Mouse (Mus musculus) layer of hippocampus, adult 8-10 months (tissue): ENCODE data around the gene Exoc3l. TPM values are rescaled to one million over a fixed set of nuclear protein-coding genes. Genes with fewer than 3 reads are reported as not detected.

Source experiments
- DNase-seq, 2 experiments: peaks; one replicate each; pipeline ENCODE4 v3.0.0; 2022; ENCODE audit warnings: low spot score in 2 of 2
- total RNA-seq, 4 experiments: library from RNA; stranded (reverse); gene quantifications; 2 replicates each; pipeline ENCODE4 v1.2.4; 2022

Exoc3l gene
- 1 to 10 TPM in 2 of 4 experiments, under 1 TPM in 2; 0.89 to 2.1 (median 1.0) TPM for total RNA-seq

- DNase-seq, result no peak
Observed at GRCm38 (mm10) chr8:105295895-105296573, at the start of gene Exoc3l. TSS of gene Exoc3l (minus strand) at chr8:105296101.

- DNase-seq, result no peak
Observed at GRCm38 (mm10) chr8:105345061-105345975, 49.4 kb upstream of the Exoc3l start.

- no peak for DNase-seq
Observed at GRCm38 (mm10) chr8:105343791-105344574, 48.1 kb upstream of the Exoc3l start.

GRCm38 (mm10) chr8:105342768-105343167, 46.9 kb upstream of the Exoc3l start:
- no peak for DNase-seq

GRCm38 (mm10) chr8:105341399-105341798, 45.5 kb upstream of the Exoc3l start:
- no peak for DNase-seq

GRCm38 (mm10) chr8:105339886-105340635, 44.2 kb upstream of the Exoc3l start:
- DNase-seq, result no peak

- DNase-seq, result no peak
Observed at GRCm38 (mm10) chr8:105338992-105339391, 43.1 kb upstream of the Exoc3l start.

GRCm38 (mm10) chr8:105336373-105337130, 40.7 kb upstream of the Exoc3l start:
- no peak for DNase-seq

- no peak for DNase-seq
Observed at GRCm38 (mm10) chr8:105332523-105332922, 36.6 kb upstream of the Exoc3l start.

GRCm38 (mm10) chr8:105331931-105332330, 36.0 kb upstream of the Exoc3l start:
- no peak for DNase-seq

GRCm38 (mm10) chr8:105331469-105331868, 35.6 kb upstream of the Exoc3l start:
- DNase-seq, result no peak

GRCm38 (mm10) chr8:105330325-105330724, 34.4 kb upstream of the Exoc3l start:
- no peak for DNase-seq

- DNase-seq, result no peak
Observed at GRCm38 (mm10) chr8:105326968-105327367, 31.1 kb upstream of the Exoc3l start.

- DNase-seq, result peak; percentile 95 to 96
Observed at GRCm38 (mm10) chr8:105326141-105326672, 30.3 kb upstream of the Exoc3l start, which contains the start of the genes Lrrc29 and Tmem208. TSS of gene Lrrc29 (minus strand) at chr8:105326278. TSS of gene Tmem208 (plus strand) at chr8:105326354.

- DNase-seq, result no peak
Observed at GRCm38 (mm10) chr8:105325641-105326093, 29.8 kb upstream of the Exoc3l start.

- no peak for DNase-seq
Observed at GRCm38 (mm10) chr8:105323183-105323582, 27.3 kb upstream of the Exoc3l start.

- no peak for DNase-seq
Observed at GRCm38 (mm10) chr8:105318662-105319190, 22.8 kb upstream of the Exoc3l start.

- DNase-seq, result no peak
Observed at GRCm38 (mm10) chr8:105317941-105318340, 22.0 kb upstream of the Exoc3l start.

- no peak for DNase-seq
Observed at GRCm38 (mm10) chr8:105315073-105315769, 19.3 kb upstream of the Exoc3l start.
